Mouse (Mus musculus): ENCODE data around the gene Cacna1i. TPM values are rescaled to one million over a fixed set of nuclear protein-coding genes. Genes with fewer than 3 reads are reported as not detected.

Cacna1i gene
- polyA plus RNA-seq, 1 experiment from 2014 or later: not detected

Other genes starting within 250 kb of the Cacna1i start
- 32.3 and 38.8 TPM in 2 replicates for gene Syngr1, start 195.9 kb upstream of the Cacna1i start, polyA plus RNA-seq (2014; fragmentation: Nextera tagmentation; extraction: Ambion mirVana)
- 1,379 and 1,439 TPM in 2 replicates for gene Rpl3, start 195.4 kb upstream of the Cacna1i start, polyA plus RNA-seq (2014; fragmentation: Nextera tagmentation; extraction: Ambion mirVana)
- gene Tab1, start 154.1 kb upstream of the Cacna1i start, polyA plus RNA-seq (2014; fragmentation: Nextera tagmentation; extraction: Ambion mirVana): 32.2 and 34.9 TPM in 2 replicates
- 12.8 and 13.7 TPM in 2 replicates for gene Mgat3, start 113.5 kb upstream of the Cacna1i start, polyA plus RNA-seq (2014; fragmentation: Nextera tagmentation; extraction: Ambion mirVana)
- 34.5 and 36.4 TPM in 2 replicates for gene Mief1, start 53.2 kb upstream of the Cacna1i start, polyA plus RNA-seq (2014; fragmentation: Nextera tagmentation; extraction: Ambion mirVana)
- gene AC140267.1, start 51.4 kb upstream of the Cacna1i start, polyA plus RNA-seq (2014; fragmentation: Nextera tagmentation; extraction: Ambion mirVana): not detected in 2 replicates
- gene Atf4, start 32.1 kb upstream of the Cacna1i start, polyA plus RNA-seq (2014; fragmentation: Nextera tagmentation; extraction: Ambion mirVana): 114 and 127 TPM in 2 replicates
- gene Rps19bp1, start 22.9 kb upstream of the Cacna1i start, polyA plus RNA-seq (2014; fragmentation: Nextera tagmentation; extraction: Ambion mirVana): 53.4 and 61.8 TPM in 2 replicates

Measured in stomach, embryonic 14.5 days (tissue).